Mouse (Mus musculus) heart, embryonic 10.5 days (tissue): ENCODE results near the gene Bsg. TPM values are rescaled to one million over a fixed set of nuclear protein-coding genes. Genes with fewer than 3 reads are reported as not detected.
"Not testable (repeated sequence)": the region's sequence is repeated elsewhere in the genome, so short reads cannot be mapped to it uniquely, and the experiment has no call there.

Experiments
- DNase-seq: peaks from one replicate; pipeline ENCODE4 v3.0.0-alpha.2; 2017; ENCODE audit warnings: low spot score
- H3K27ac ChIP-seq: fragments of 300-500 bp; sonication (generic); 2 replicates; pipeline ENCODE4 v1.5.1; 2016; ENCODE audit warnings: mild to moderate bottlenecking
- H3K27me3 ChIP-seq: fragments of 300-500 bp; sonication (generic); 2 replicates; pipeline ENCODE4 v1.6.1; 2016; ENCODE audit warnings: mild to moderate bottlenecking; ENCODE audit not compliant: poor library complexity, insufficient read depth, severe bottlenecking
- H3K36me3 ChIP-seq: fragments of 300-500 bp; sonication (generic); 2 replicates; pipeline ENCODE4 v1.6.1; 2016; ENCODE audit warnings: mild to moderate bottlenecking, moderate library complexity
- H3K4me1 ChIP-seq: fragments of 300-500 bp; sonication (generic); 2 replicates; pipeline ENCODE4 v1.6.1; 2016; ENCODE audit warnings: mild to moderate bottlenecking
- H3K4me3 ChIP-seq: fragments of 300-500 bp; sonication (generic); 2 replicates; pipeline ENCODE4 v1.5.1; 2016; ENCODE audit warnings: mild to moderate bottlenecking, moderate library complexity
- H3K9me3 ChIP-seq: fragments of 300-500 bp; sonication (generic); 2 replicates; pipeline ENCODE4 v1.6.1; 2016; ENCODE audit warnings: mild to moderate bottlenecking, moderate library complexity
- WGBS: fragments of 180-500 bp; shearing (Covaris S2); methylation state at CpG from one replicate; pipeline ENCODE4 v1.1.7; 2016; 5-methylcytosine and 5-hydroxymethylcytosine counted together
- polyA plus RNA-seq: library from polyadenylated mRNA; unstranded; fragments of >200 nt; fragmentation: Nextera tagmentation; extraction: Ambion mirVana; gene quantifications from 2 replicates; pipeline ENCODE4 v1.2.1, GENCODE M21; 2016

The Bsg gene
- polyA plus RNA-seq, 1 experiment from 2014 or later: 1,251 TPM

DNA sequence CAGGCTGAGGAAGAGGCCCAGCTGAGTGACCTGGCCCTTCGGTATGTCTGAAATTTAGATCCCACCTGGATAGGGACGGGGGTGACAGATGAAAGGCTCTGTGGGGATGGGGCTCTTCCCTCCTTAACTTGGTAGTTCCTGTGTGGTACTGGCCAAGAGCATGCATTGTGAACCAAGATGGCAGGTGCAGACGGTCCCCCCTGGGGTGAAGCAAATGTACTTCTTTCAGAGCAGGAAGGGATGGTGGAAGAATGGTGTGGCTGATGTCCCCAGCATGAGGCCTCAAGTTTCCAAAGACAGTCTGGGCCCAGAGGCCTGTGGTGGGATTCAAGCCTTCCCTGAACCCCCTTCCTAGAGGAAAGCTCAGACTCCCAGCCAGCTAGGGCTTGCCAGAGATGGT lies 51.6 kb downstream of the Bsg start:
- 78% methylated on average over 3 of the region's 3 CpGs for WGBS
- H3K4me1 ChIP-seq: peaks cover 16% of the 10 kb centered on the region
- peaks cover 51% of the 10 kb centered on the region for H3K36me3 ChIP-seq
- no peak overlapping the region for H3K27ac ChIP-seq
- H3K27me3 ChIP-seq: peaks cover 10% of the 10 kb centered on the region; the same call in 1 of the 2 replicates
- H3K4me3 ChIP-seq: no peak overlapping the region
- H3K9me3 ChIP-seq: no peaks in the 10 kb centered on the region
- no peak for DNase-seq

DNA sequence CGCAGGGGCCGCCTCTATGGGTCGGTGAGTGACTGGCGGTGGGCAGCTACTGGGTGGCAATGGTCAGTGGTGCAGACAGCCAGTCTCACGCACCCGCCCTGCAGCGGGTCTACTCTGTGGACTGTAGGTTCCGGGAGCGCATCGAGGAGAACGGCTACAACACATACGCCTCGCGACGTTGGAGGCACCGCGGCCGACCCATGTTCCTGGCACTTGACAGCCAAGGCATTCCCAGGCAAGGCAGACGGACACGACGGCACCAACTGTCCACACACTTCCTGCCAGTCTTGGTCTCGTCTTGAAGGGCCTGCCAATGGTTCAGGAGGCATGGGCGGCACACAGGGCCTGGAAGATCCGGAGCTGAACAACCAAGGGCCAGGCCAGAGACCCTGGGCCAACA lies 52.4 kb downstream of the Bsg start:
- no peak overlapping the region for H3K27ac ChIP-seq
- H3K4me1 ChIP-seq: peaks cover 14% of the 10 kb centered on the region
- H3K36me3 ChIP-seq: peaks cover 59% of the 10 kb centered on the region

DNA sequence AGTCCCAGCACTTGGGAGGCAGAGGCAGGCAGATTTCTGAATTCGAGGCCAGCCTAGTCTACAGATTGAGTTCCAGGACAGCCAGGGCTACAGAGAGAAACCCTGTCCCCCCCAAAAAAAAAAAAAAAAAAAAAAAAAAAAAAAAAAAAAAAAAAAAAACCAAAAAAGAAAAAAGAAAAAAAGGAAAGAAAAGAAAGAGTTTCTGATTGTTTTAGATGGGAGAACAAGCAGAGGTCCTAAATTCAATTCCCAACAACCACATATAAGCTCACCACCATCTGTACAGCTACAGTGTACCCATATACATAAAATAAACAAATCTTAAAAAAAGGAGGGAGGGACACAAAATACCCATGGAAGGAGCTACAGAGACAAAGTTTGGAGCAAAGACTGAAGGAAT lies 55.4 kb downstream of the Bsg start:
- not testable (repeated sequence) for DNase-seq, H3K9me3 ChIP-seq, H3K27me3 ChIP-seq, H3K27ac ChIP-seq, H3K4me3 ChIP-seq
- peaks cover 33% of the 10 kb centered on the region for H3K4me1 ChIP-seq
- peaks cover 74% of the 10 kb centered on the region for H3K36me3 ChIP-seq
- 95% methylated on average over 1 of the region's 1 CpGs for WGBS

More for the DNA sequence above, 52.4 kb downstream of the Bsg start:
- H3K27me3 ChIP-seq: peaks cover 10% of the 10 kb centered on the region; the same call in 1 of the 2 replicates
- WGBS: 88% methylated on average over 24 of the region's 24 CpGs
- no peak for DNase-seq
- H3K9me3 ChIP-seq: no peaks in the 10 kb centered on the region
- no peak overlapping the region for H3K4me3 ChIP-seq

DNA sequence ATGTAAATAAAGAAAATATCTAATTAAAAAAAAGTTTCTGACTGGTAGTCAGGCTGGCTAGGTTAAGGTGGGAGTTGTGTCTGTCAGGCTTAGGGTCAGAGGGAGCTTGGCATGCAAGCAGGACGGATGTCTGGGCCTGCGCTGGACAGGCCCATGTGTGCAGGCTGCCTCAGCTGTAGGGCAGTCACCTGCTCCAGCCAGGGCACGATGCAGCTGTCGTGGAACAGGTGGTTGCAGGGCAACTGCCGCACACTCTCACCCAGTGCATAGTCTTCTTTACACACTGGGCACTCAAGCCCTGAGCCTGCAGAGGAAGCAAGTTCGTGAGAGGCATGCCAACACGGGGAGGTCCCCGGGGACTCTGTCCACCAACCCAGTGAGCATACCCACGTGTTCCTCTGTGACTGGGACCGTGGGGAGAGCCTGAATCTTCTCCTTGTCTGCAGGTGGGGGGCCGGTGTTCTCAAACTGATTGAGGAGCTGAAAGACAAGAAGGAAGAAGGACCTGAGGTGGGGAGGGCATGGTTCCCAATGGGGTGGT lies 56.4 kb downstream of the Bsg start:
- H3K4me3 ChIP-seq: no peak overlapping the region
- no peak overlapping the region for H3K27ac ChIP-seq
- peaks cover 33% of the 10 kb centered on the region for H3K4me1 ChIP-seq
- 92% methylated on average over 11 of the region's 11 CpGs for WGBS
- H3K36me3 ChIP-seq: peaks cover 75% of the 10 kb centered on the region
- H3K9me3 ChIP-seq: no peaks in the 10 kb centered on the region
- no peak for DNase-seq
- H3K27me3 ChIP-seq: 0 out of 2 replicates have a peak, but pooled peaks cover 8% of the 10 kb centered on the region

Other genes with a start within 250 kb of the Bsg start
- gene Vmn2r83, start 235.8 kb upstream of the Bsg start, polyA plus RNA-seq: not detected in 2 replicates
- gene Plpp2, start 170.7 kb upstream of the Bsg start, polyA plus RNA-seq: 16.8 and 24.1 TPM in 2 replicates
- 46.6 and 53.9 TPM in 2 replicates for gene Mier2, start 149.3 kb upstream of the Bsg start, polyA plus RNA-seq
- not detected in 2 replicates for gene Theg, start 117.2 kb upstream of the Bsg start, polyA plus RNA-seq
- not detected in 2 replicates for gene C2cd4c, start 90.5 kb upstream of the Bsg start, polyA plus RNA-seq
- gene Shc2, start 66.6 kb upstream of the Bsg start, polyA plus RNA-seq: 2.7 and 6.3 TPM in 2 replicates
- gene Odf3l2, start 58.8 kb upstream of the Bsg start, polyA plus RNA-seq: not detected in 2 replicates
- 0.38 and 1.3 TPM in 2 replicates for gene Madcam1, start 39.9 kb upstream of the Bsg start, polyA plus RNA-seq
- gene Tpgs1, start 35.1 kb upstream of the Bsg start, polyA plus RNA-seq: 52.3 and 59.4 TPM in 2 replicates
- 188 and 215 TPM in 2 replicates for gene Cdc34, start 22.3 kb upstream of the Bsg start, polyA plus RNA-seq
- 0.46 and 0.54 TPM in 2 replicates for gene Gzmm, start 15.5 kb upstream of the Bsg start, polyA plus RNA-seq
- not detected in 2 replicates for gene Hcn2, start 12.1 kb downstream of the Bsg start, polyA plus RNA-seq
- gene Polrmt, start 42.1 kb downstream of the Bsg start, polyA plus RNA-seq: 39.8 and 42.5 TPM in 2 replicates
- 0.11 and 0.16 TPM in 2 replicates for gene Fgf22, start 50.6 kb downstream of the Bsg start, polyA plus RNA-seq
- gene Rnf126, start 62.5 kb downstream of the Bsg start, polyA plus RNA-seq: 84.4 and 113 TPM in 2 replicates
- 7.9 and 8.0 TPM in 2 replicates for gene Fstl3, start 72.8 kb downstream of the Bsg start, polyA plus RNA-seq
- gene Prss57, start 86.5 kb downstream of the Bsg start, polyA plus RNA-seq: not detected in 2 replicates
- gene Palm, start 89.1 kb downstream of the Bsg start, polyA plus RNA-seq: 80.7 and 83.1 TPM in 2 replicates
- gene Misp, start 116.5 kb downstream of the Bsg start, polyA plus RNA-seq: 0.21 and 0.82 TPM in 2 replicates
- 174 and 264 TPM in 2 replicates for gene Ptbp1, start 149.9 kb downstream of the Bsg start, polyA plus RNA-seq
- gene Prtn3, start 170.0 kb downstream of the Bsg start, polyA plus RNA-seq: 2.4 and 7.8 TPM in 2 replicates
- gene Plppr3, start 170.1 kb downstream of the Bsg start, polyA plus RNA-seq: 16.2 and 36.9 TPM in 2 replicates
- gene Elane, start 181.8 kb downstream of the Bsg start, polyA plus RNA-seq: 0.14 and 0.15 TPM in 2 replicates
- not detected in 2 replicates for gene Cfd, start 186.4 kb downstream of the Bsg start, polyA plus RNA-seq
- gene Med16, start 204.4 kb downstream of the Bsg start, polyA plus RNA-seq: 51.9 and 54.4 TPM in 2 replicates
- 1.4 and 4.0 TPM in 2 replicates for gene Gm26602, start 206.4 kb downstream of the Bsg start, polyA plus RNA-seq
- gene Kiss1r, start 212.5 kb downstream of the Bsg start, polyA plus RNA-seq: 0.31 and 0.33 TPM in 2 replicates
- gene R3hdm4, start 216.7 kb downstream of the Bsg start, polyA plus RNA-seq: 88.7 and 96.0 TPM in 2 replicates
- gene Arid3a, start 222.6 kb downstream of the Bsg start, polyA plus RNA-seq: 12.5 and 16.4 TPM in 2 replicates